Mouse (Mus musculus): Measurements from ENCODE around the gene Kcnma1. TPM values are rescaled to one million over a fixed set of nuclear protein-coding genes. Genes with fewer than 3 reads are reported as not detected.

Kcnma1 gene
- total and polyA plus RNA-seq, 3 experiments = not detected

GRCm38 (mm10) chr14:23877561-23877960 is 136.7 kb downstream of the Kcnma1 start:
- Histone ChIP-seq H3K27ac (ENCODE audit: control insufficient read depth, low read depth, low read length) (no peak overlapping the region), H3K9me3 (replicated peaks; ENCODE audit: insufficient read depth, low read length) (no peaks in the 10 kb centered on the region), H3K4me3 (ENCODE audit: control insufficient read depth in 1 of 2, insufficient read depth in 1 of 2, low read depth in 2 of 2, low read length in 2 of 2) (no peak overlapping the region), H3K27me3 (ENCODE audit: control insufficient read depth in 1 of 2, insufficient read depth in 2 of 2, low read length in 2 of 2) (no peaks in the 10 kb centered on the region), H3K9ac (ENCODE audit: control insufficient read depth, low read depth, low read length, poor library complexity, severe bottlenecking) (no peak overlapping the region), H3K79me2 (ENCODE audit: control insufficient read depth, insufficient read depth, low read length, poor library complexity) (no peaks in the 10 kb centered on the region), H3K36me3 (ENCODE audit: control insufficient read depth in 1 of 2, insufficient read depth in 2 of 2, low read length in 2 of 2) (no peaks in the 10 kb centered on the region), H3K4me1 (ENCODE audit: control insufficient read depth in 1 of 2, insufficient read depth in 2 of 2, low read length in 2 of 2) (no peaks in the 10 kb centered on the region)
- TF ChIP-seq ZMIZ1 (IDR thresholded peaks at IDR 0.05; ENCODE audit: low read depth, low read length) (no peak), UBTF (IDR thresholded peaks at IDR 0.05; ENCODE audit: borderline replicate concordance, insufficient read depth, low read depth, low read length) (no peak), MYB (IDR thresholded peaks at IDR 0.05; ENCODE audit: low read depth, low read length) (no peak), ZKSCAN1 (IDR thresholded peaks at IDR 0.05; ENCODE audit: low read depth, low read length) (no peak), MAX (IDR thresholded peaks at IDR 0.05; ENCODE audit: low read length) (no peak), HCFC1 (IDR thresholded peaks at IDR 0.05; ENCODE audit: low read depth, low read length) (no peak)
- DNase-seq (ENCODE audit: low read depth, low spot score) = no peak

- Histone ChIP-seq H3K36me3 (ENCODE audit: control insufficient read depth in 1 of 2, insufficient read depth in 2 of 2, low read length in 2 of 2) (no peaks in the 10 kb centered on the region), H3K9ac (ENCODE audit: control insufficient read depth, low read depth, low read length, poor library complexity, severe bottlenecking) (no peak overlapping the region), H3K4me1 (ENCODE audit: control insufficient read depth in 1 of 2, insufficient read depth in 2 of 2, low read length in 2 of 2) (no peaks in the 10 kb centered on the region), H3K27me3 (ENCODE audit: control insufficient read depth in 1 of 2, insufficient read depth in 2 of 2, low read length in 2 of 2) (no peaks in the 10 kb centered on the region), H3K27ac (ENCODE audit: control insufficient read depth, low read depth, low read length) (no peak overlapping the region), H3K79me2 (ENCODE audit: control insufficient read depth, insufficient read depth, low read length, poor library complexity) (no peaks in the 10 kb centered on the region), H3K4me3 (ENCODE audit: control insufficient read depth in 1 of 2, insufficient read depth in 1 of 2, low read depth in 2 of 2, low read length in 2 of 2) (no peak overlapping the region), H3K9me3 (replicated peaks; ENCODE audit: insufficient read depth, low read length) (no peaks in the 10 kb centered on the region)
- TF ChIP-seq HCFC1 (IDR thresholded peaks at IDR 0.05; ENCODE audit: low read depth, low read length) = no peak
- DNase-seq (ENCODE audit: low read depth, low spot score) = no peak
These were observed 139.7 kb downstream of the Kcnma1 start for GRCm38 (mm10) chr14:23874545-23874944.

- Histone ChIP-seq H3K9ac (ENCODE audit: control insufficient read depth, low read depth, low read length, poor library complexity, severe bottlenecking) (no peak overlapping the region), H3K36me3 (ENCODE audit: control insufficient read depth in 1 of 2, insufficient read depth in 2 of 2, low read length in 2 of 2) (no peaks in the 10 kb centered on the region), H3K9me3 (replicated peaks; ENCODE audit: insufficient read depth, low read length) (no peaks in the 10 kb centered on the region), H3K27ac (ENCODE audit: control insufficient read depth, low read depth, low read length) (no peak overlapping the region), H3K27me3 (ENCODE audit: control insufficient read depth in 1 of 2, insufficient read depth in 2 of 2, low read length in 2 of 2) (no peaks in the 10 kb centered on the region), H3K79me2 (ENCODE audit: control insufficient read depth, insufficient read depth, low read length, poor library complexity) (no peaks in the 10 kb centered on the region), H3K4me3 (ENCODE audit: control insufficient read depth in 1 of 2, insufficient read depth in 1 of 2, low read depth in 2 of 2, low read length in 2 of 2) (no peak overlapping the region), H3K4me1 (ENCODE audit: control insufficient read depth in 1 of 2, insufficient read depth in 2 of 2, low read length in 2 of 2) (no peaks in the 10 kb centered on the region)
- TF ChIP-seq EP300 (IDR thresholded peaks at IDR 0.05; ENCODE audit: low read depth in 1 of 2, low read length in 2 of 2) (no peak), UBTF (IDR thresholded peaks at IDR 0.05; ENCODE audit: borderline replicate concordance, insufficient read depth, low read depth, low read length) (no peak), HCFC1 (IDR thresholded peaks at IDR 0.05; ENCODE audit: low read depth, low read length) (no peak), TBP (IDR thresholded peaks at IDR 0.05; ENCODE audit: low read depth, low read length) (no peak), POLR2AphosphoS5 (IDR thresholded peaks at IDR 0.05; ENCODE audit: borderline replicate concordance, low read depth, low read length) (no peak), SIN3A (IDR thresholded peaks at IDR 0.05; ENCODE audit: low read length) (no peak), POLR2A (IDR thresholded peaks at IDR 0.05; ENCODE audit: control insufficient read depth in 1 of 2, insufficient read depth in 1 of 2, low read depth in 1 of 2, low read length in 2 of 2, poor library complexity in 1 of 2) (no peak), ZNF384 (IDR thresholded peaks at IDR 0.05; ENCODE audit: low read depth, low read length) (no peak), ELF1 (IDR thresholded peaks at IDR 0.05; ENCODE audit: low read depth, low read length) (no peak), GATA1 (IDR thresholded peaks at IDR 0.05; ENCODE audit: low read depth, low read length) (no peak), USF1 (IDR thresholded peaks at IDR 0.05; ENCODE audit: low read depth, low read length) (no peak)
- no peak for DNase-seq (ENCODE audit: low read depth, low spot score)
These were observed 157.3 kb downstream of the Kcnma1 start for GRCm38 (mm10) chr14:23857034-23857433.

Measured in MEL (cell line).